Mouse (Mus musculus): ENCODE measurements around the gene Sumo1. TPM values are rescaled to one million over a fixed set of nuclear protein-coding genes. Genes with fewer than 3 reads are reported as not detected.
A peak's percentile ranks its signal among the peaks of the same experiment; 100 is the strongest.

Gene Sumo1
- polyA plus RNA-seq, 1 experiment from 2014 or later = 328 TPM

- Histone ChIP-seq H3K4me2 (no peak overlapping the region), H3K36me3 (replicated peaks) (no peaks in the 10 kb centered on the region), H3K27ac (no peak overlapping the region), H3K4me1 (no peaks in the 10 kb centered on the region), H3K4me3 (no peak overlapping the region), H3K9me3 (no peaks in the 10 kb centered on the region), H3K9ac (no peak overlapping the region), H3K27me3 (replicated peaks) (no peaks in the 10 kb centered on the region)
- ATAC-seq (replicated peaks) = no peak
- WGBS = 55% methylated on average over 6 of the region's 6 CpGs
These were observed 41.4 kb downstream of the Sumo1 start for GRCm38 (mm10) chr1:59629194-59629593.

- no peaks in the 10 kb centered on the region for H3K4me1 ChIP-seq
- no peak overlapping the region for H3K27ac ChIP-seq
- H3K9ac ChIP-seq = no peak overlapping the region
- ATAC-seq (replicated peaks) = no peak
- no peaks in the 10 kb centered on the region for H3K27me3 ChIP-seq (replicated peaks)
- H3K36me3 ChIP-seq (replicated peaks) = no peaks in the 10 kb centered on the region
- no peaks in the 10 kb centered on the region for H3K9me3 ChIP-seq
- no peak overlapping the region for H3K4me2 ChIP-seq
- H3K4me3 ChIP-seq = no peak overlapping the region
- 73% methylated on average over 5 of the region's 5 CpGs for WGBS
These were observed 45.2 kb downstream of the Sumo1 start for GRCm38 (mm10) chr1:59625410-59625809.

- Histone ChIP-seq H3K4me2 (no peak overlapping the region), H3K4me3 (no peak overlapping the region), H3K27ac (no peak overlapping the region), H3K9ac (no peak overlapping the region), H3K9me3 (no peaks in the 10 kb centered on the region), H3K27me3 (replicated peaks) (no peaks in the 10 kb centered on the region), H3K4me1 (no peaks in the 10 kb centered on the region), H3K36me3 (replicated peaks) (no peaks in the 10 kb centered on the region)
- peak; percentile 96 for ATAC-seq (replicated peaks)
- WGBS = 36% methylated on average over 5 of the region's 5 CpGs
These were observed 47.2 kb downstream of the Sumo1 start for GRCm38 (mm10) chr1:59623325-59624017.

GRCm38 (mm10) chr1:59619201-59619600, 51.4 kb downstream of the Sumo1 start:
- H3K4me3 ChIP-seq = no peak overlapping the region
- WGBS = 93% methylated on average over 10 of the region's 10 CpGs
- H3K9me3 ChIP-seq = no peaks in the 10 kb centered on the region
- no peaks in the 10 kb centered on the region for H3K4me1 ChIP-seq
- no peaks in the 10 kb centered on the region for H3K36me3 ChIP-seq (replicated peaks)
- no peak overlapping the region for H3K27ac ChIP-seq
- ATAC-seq (replicated peaks) = no peak
- no peak overlapping the region for H3K9ac ChIP-seq
- H3K27me3 ChIP-seq (replicated peaks) = no peaks in the 10 kb centered on the region
- H3K4me2 ChIP-seq = no peak overlapping the region

- Histone ChIP-seq H3K27me3 (replicated peaks) (no peaks in the 10 kb centered on the region), H3K4me2 (no peak overlapping the region), H3K9me3 (no peaks in the 10 kb centered on the region), H3K27ac (no peak overlapping the region), H3K4me1 (no peaks in the 10 kb centered on the region), H3K4me3 (no peak overlapping the region), H3K9ac (no peak overlapping the region), H3K36me3 (replicated peaks) (no peaks in the 10 kb centered on the region)
- ATAC-seq (replicated peaks) = no peak
- WGBS = 83% methylated on average over 2 of the region's 2 CpGs
These were observed 55.6 kb downstream of the Sumo1 start for GRCm38 (mm10) chr1:59615021-59615420.

- Histone ChIP-seq H3K36me3 (replicated peaks) (no peaks in the 10 kb centered on the region), H3K4me2 (no peak overlapping the region), H3K9me3 (no peaks in the 10 kb centered on the region), H3K4me1 (no peaks in the 10 kb centered on the region), H3K27ac (no peak overlapping the region), H3K9ac (no peak overlapping the region), H3K27me3 (replicated peaks) (no peaks in the 10 kb centered on the region), H3K4me3 (no peak overlapping the region)
- 47% methylated on average over 6 of the region's 6 CpGs for WGBS
- ATAC-seq (replicated peaks) = no peak
These were observed 56.8 kb downstream of the Sumo1 start for GRCm38 (mm10) chr1:59613795-59614194.

- no peak overlapping the region for H3K4me2 ChIP-seq
- H3K36me3 ChIP-seq (replicated peaks) = no peaks in the 10 kb centered on the region
- no peak overlapping the region for H3K9ac ChIP-seq
- H3K27ac ChIP-seq = no peak overlapping the region
- H3K9me3 ChIP-seq = no peaks in the 10 kb centered on the region
- H3K4me1 ChIP-seq = no peaks in the 10 kb centered on the region
- no peak overlapping the region for H3K4me3 ChIP-seq
- WGBS = 91% methylated on average over 3 of the region's 3 CpGs
- no peaks in the 10 kb centered on the region for H3K27me3 ChIP-seq (replicated peaks)
- no peak for ATAC-seq (replicated peaks)
These were observed 59.7 kb downstream of the Sumo1 start for GRCm38 (mm10) chr1:59610929-59611328.

GRCm38 (mm10) chr1:59609896-59610295, 60.7 kb downstream of the Sumo1 start:
- ATAC-seq (replicated peaks) = no peak
- Histone ChIP-seq H3K9me3 (no peaks in the 10 kb centered on the region), H3K4me3 (no peak overlapping the region), H3K36me3 (replicated peaks) (no peaks in the 10 kb centered on the region), H3K27me3 (replicated peaks) (no peaks in the 10 kb centered on the region), H3K9ac (no peak overlapping the region), H3K4me1 (no peaks in the 10 kb centered on the region), H3K4me2 (no peak overlapping the region), H3K27ac (no peak overlapping the region)
- 86% methylated on average over 10 of the region's 10 CpGs for WGBS

GRCm38 (mm10) chr1:59609458-59609857, 61.2 kb downstream of the Sumo1 start:
- WGBS = 86% methylated on average over 4 of the region's 4 CpGs

GRCm38 (mm10) chr1:59608920-59609319, 61.7 kb downstream of the Sumo1 start:
- no peaks in the 10 kb centered on the region for H3K36me3 ChIP-seq (replicated peaks)
- H3K4me2 ChIP-seq = no peak overlapping the region
- no peak overlapping the region for H3K27ac ChIP-seq
- no peak for ATAC-seq (replicated peaks)
- H3K9ac ChIP-seq = no peak overlapping the region
- 66% methylated on average over 5 of the region's 5 CpGs for WGBS
- no peaks in the 10 kb centered on the region for H3K4me1 ChIP-seq
- H3K4me3 ChIP-seq = no peak overlapping the region
- no peaks in the 10 kb centered on the region for H3K9me3 ChIP-seq
- H3K27me3 ChIP-seq (replicated peaks) = no peaks in the 10 kb centered on the region

More at GRCm38 (mm10) chr1:59609458-59609857, 61.2 kb downstream of the Sumo1 start:
- Histone ChIP-seq H3K4me2 (no peak overlapping the region), H3K9ac (no peak overlapping the region), H3K4me3 (no peak overlapping the region), H3K27me3 (replicated peaks) (no peaks in the 10 kb centered on the region), H3K27ac (no peak overlapping the region), H3K9me3 (no peaks in the 10 kb centered on the region), H3K4me1 (no peaks in the 10 kb centered on the region), H3K36me3 (replicated peaks) (no peaks in the 10 kb centered on the region)
- no peak for ATAC-seq (replicated peaks)

- H3K36me3 ChIP-seq (replicated peaks) = no peaks in the 10 kb centered on the region
- no peaks in the 10 kb centered on the region for H3K4me1 ChIP-seq
- H3K27ac ChIP-seq = no peak overlapping the region
- H3K4me2 ChIP-seq = no peak overlapping the region
- H3K4me3 ChIP-seq = no peak overlapping the region
- H3K9me3 ChIP-seq = no peaks in the 10 kb centered on the region
- no peak overlapping the region for H3K9ac ChIP-seq
- 84% methylated on average over 7 of the region's 7 CpGs for WGBS
- no peaks in the 10 kb centered on the region for H3K27me3 ChIP-seq (replicated peaks)
- no peak for ATAC-seq (replicated peaks)
These were observed 62.4 kb downstream of the Sumo1 start for GRCm38 (mm10) chr1:59608125-59608762.

- no peaks in the 10 kb centered on the region for H3K27me3 ChIP-seq (replicated peaks)
- H3K36me3 ChIP-seq (replicated peaks) = no peaks in the 10 kb centered on the region
- no peak for ATAC-seq (replicated peaks)
- H3K9ac ChIP-seq = no peak overlapping the region
- no peak overlapping the region for H3K4me3 ChIP-seq
- no peaks in the 10 kb centered on the region for H3K9me3 ChIP-seq
- WGBS = 46% methylated on average over 7 of the region's 7 CpGs
- H3K27ac ChIP-seq = no peak overlapping the region
- no peaks in the 10 kb centered on the region for H3K4me1 ChIP-seq
- no peak overlapping the region for H3K4me2 ChIP-seq
These were observed 63.6 kb downstream of the Sumo1 start for GRCm38 (mm10) chr1:59607071-59607470.

GRCm38 (mm10) chr1:59606479-59606878, 64.2 kb downstream of the Sumo1 start:
- WGBS = 88% methylated on average over 13 of the region's 13 CpGs
- H3K4me1 ChIP-seq = no peaks in the 10 kb centered on the region
- no peaks in the 10 kb centered on the region for H3K27me3 ChIP-seq (replicated peaks)
- no peak overlapping the region for H3K4me2 ChIP-seq
- H3K9me3 ChIP-seq = no peaks in the 10 kb centered on the region
- no peak overlapping the region for H3K9ac ChIP-seq
- no peak overlapping the region for H3K27ac ChIP-seq
- no peak; the same call in 1 of the 2 replicates for ATAC-seq (replicated peaks)
- H3K36me3 ChIP-seq (replicated peaks) = no peaks in the 10 kb centered on the region
- H3K4me3 ChIP-seq = no peak overlapping the region
